In the genomic region with DNA sequence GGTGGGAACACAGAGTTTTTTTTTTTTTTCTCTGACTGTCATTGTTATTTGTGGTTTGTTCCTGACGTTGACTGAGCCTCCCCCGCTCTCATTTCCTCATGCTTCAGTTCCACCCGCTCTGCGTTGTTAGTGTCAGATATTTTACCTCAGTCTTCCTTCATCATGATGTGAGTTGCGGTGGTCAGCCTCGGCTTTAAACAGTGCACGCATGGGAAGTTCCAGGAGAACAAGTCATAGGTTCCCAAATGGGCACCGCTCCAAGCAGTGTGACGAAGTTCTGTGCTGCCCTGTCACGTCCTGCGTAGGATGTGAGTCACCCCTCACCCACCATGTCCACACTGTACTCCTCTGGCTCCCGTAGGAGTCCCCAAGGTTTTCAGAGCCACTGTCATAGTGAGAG, we compare ENCODE assay signal across 8 mouse cellular contexts. TPM values are rescaled to one million over a fixed set of nuclear protein-coding genes. Genes with fewer than 3 reads are reported as not detected.
DNase-seq lines count a peak whose midpoint lies in the region; ATAC-seq lines count a peak whose summit lies in the region.

No protein-coding gene starts in this region.

- intact Hi-C loops in heart, postnatal 14 days (cut with DNase I) = loop anchor here (2.0 kb wide), 1 partner anchor 16 kb away; no protein-coding TSS in a partner anchor

- no peaks in the 10 kb centered on the region for H3K9me3 ChIP-seq in lung, embryonic 16.5 days (ENCODE audit: control insufficient read depth, low read length)

- no peak overlapping the region for H3K4me3 ChIP-seq in lung, embryonic 16.5 days (ENCODE audit: low read length)

- peak; percentile 95 for ATAC-seq in CD4-positive, CD25-positive, alpha-beta regulatory T cell, adult 4 months
- peak; percentile 57 for ATAC-seq in lung, embryonic 16.5 days (ENCODE audit: low read depth)

- peak; percentile 87 to 91 for DNase-seq in adrenal gland, adult (ENCODE audit: inconsistent age in 2 of 2, low spot score in 1 of 2)
- DNase-seq in heart, postnatal 14 days = peak; percentile 57 to 58
- DNase-seq in thymus, postnatal 14 days = peak; percentile 44
- DNase-seq in urinary bladder, postnatal 4 days (ENCODE audit: low spot score in 2 of 2) = no peak
- DNase-seq in retina, postnatal 1 day = no peak
- no peak for DNase-seq in gastrocnemius, adult 18-20 months (ENCODE audit: low spot score)

- H3K9ac ChIP-seq in lung, embryonic 16.5 days (ENCODE audit: low read length) = no peak overlapping the region

- no peaks in the 10 kb centered on the region for H3K36me3 ChIP-seq in lung, embryonic 16.5 days (ENCODE audit: control insufficient read depth, insufficient read depth, low read length)

- 54% methylated on average over 12 of the region's 12 CpGs for WGBS in lung, embryonic 16.5 days

- peak overlapping the region; percentile 13; the same call in 1 of the 2 replicates for H3K4me2 ChIP-seq in lung, embryonic 16.5 days (ENCODE audit: low read depth, low read length)

- H3K4me1 ChIP-seq in lung, embryonic 16.5 days (replicated peaks; ENCODE audit: control insufficient read depth, insufficient read depth, low read length) = no peaks in the 10 kb centered on the region

- H3K27ac ChIP-seq in lung, embryonic 16.5 days (ENCODE audit: low read length) = no peak overlapping the region

- H3K27me3 ChIP-seq in lung, embryonic 16.5 days (ENCODE audit: control insufficient read depth, insufficient read depth, low read depth, low read length) = no peaks in the 10 kb centered on the region

RNA-seq across cellular contexts. Expression of gene Ramp3, which starts 36.9 kb away (rescaled TPM):
- 1 to 10 TPM; 4.2 to 5.6 TPM for polyA plus RNA-seq in CD4-positive, CD25-positive, alpha-beta regulatory T cell, adult 4 months (2017; shearing (Covaris generic))
- total RNA-seq in heart, postnatal 14 days (2021) = 1 to 10 TPM; 5.6 to 6.2 TPM
- 0.93 and 1.8 TPM in 2 replicates for polyA plus RNA-seq in lung, embryonic 16.5 days (2015; fragmentation: Nextera tagmentation; extraction: Ambion mirVana)
- 1 to 10 TPM in 1 of 2 experiments, under 1 TPM in 1; 0.48 to 1.1 TPM for total RNA-seq in gastrocnemius, adult 18-20 months (2021)

RNA-seq across cellular contexts. Expression of gene Wap, which starts 56.7 kb away (rescaled TPM):
- not detected for polyA plus RNA-seq in CD4-positive, CD25-positive, alpha-beta regulatory T cell, adult 4 months (2017; shearing (Covaris generic))
- not detected for total RNA-seq in heart, postnatal 14 days (2021)
- not detected in 2 replicates for polyA plus RNA-seq in lung, embryonic 16.5 days (2015; fragmentation: Nextera tagmentation; extraction: Ambion mirVana)
- total RNA-seq in gastrocnemius, adult 18-20 months (2021) = not detected

Comparison
In these comparisons a context has a peak if more than half of its experiments do, and no peak if none do; other contexts are left out.
1. DNase-seq: peak in adrenal gland, adult (2 of 2), heart, postnatal 14 days (2 of 2) and thymus, postnatal 14 days (single experiment); none in urinary bladder, postnatal 4 days (0 of 2), retina, postnatal 1 day (single experiment) and gastrocnemius, adult 18-20 months (single experiment).